Mouse (Mus musculus) G1E (cell line): ENCODE measurements around the gene Akap7.

Experiments used
- CTCF ChIP-seq: IDR thresholded peaks from 2 replicates; pipeline ENCODE4 v1.5.1; 2012; ENCODE audit warnings: low read depth, low read length, inconsistent platforms, mixed read lengths
- GATA1 ChIP-seq: IDR thresholded peaks from 2 replicates; pipeline ENCODE4 v1.6.1; 2012; ENCODE audit warnings: borderline replicate concordance, low read length, inconsistent platforms, mixed read lengths
- GATA2 ChIP-seq: IDR thresholded peaks from 2 replicates; pipeline ENCODE4 v1.6.1; 2012; ENCODE audit warnings: low read depth, low read length, inconsistent platforms, borderline replicate concordance
- POLR2AphosphoS5 ChIP-seq: IDR thresholded peaks from 2 replicates; pipeline ENCODE4 v1.6.1; 2012; ENCODE audit warnings: low read depth, low read length, inconsistent platforms; ENCODE audit not compliant: insufficient replicate concordance

GRCm38 (mm10) chr10:25120871-25121554 lies 186.7 kb downstream of the Akap7 start:
- TF ChIP-seq CTCF = no peak
- no peak for TF ChIP-seq GATA1
- TF ChIP-seq GATA2 = no peak
- TF ChIP-seq POLR2AphosphoS5 = no peak
